Mouse (Mus musculus) mammary gland, adult 2 months (tissue): ENCODE data around the gene Ppp1r3a. TPM values are rescaled to one million over a fixed set of nuclear protein-coding genes. Genes with fewer than 3 reads are reported as not detected.

ENCODE experiments used
- polyA plus RNA-seq: library from polyadenylated mRNA; depleted of rRNA; stranded (reverse); fragments of >200 nt; gene quantifications from 2 replicates; pipeline ENCODE4 v1.2.3, GENCODE M21; 2012; ENCODE audit warnings: low replicate concordance; rRNA removed

The Ppp1r3a gene
- polyA plus RNA-seq, result 2.8 TPM in 1 of 2 replicates, not detected in the other

GRCm38 (mm10) chr6:14754901-14755591 is at the start of gene Ppp1r3a:
Ppp1r3a (minus strand) TSS chr6:14755274.

Other genes with a start within 250 kb of the Ppp1r3a start
- 1.1 and 1.2 TPM in 2 replicates for gene Foxp2, start 146.1 kb upstream of the Ppp1r3a start, polyA plus RNA-seq